Comparison of ENCODE assay signal across 8 mouse cellular contexts in genomic region chr7:4658912-4659551, GRCm38 (mm10). TPM values are rescaled to one million over a fixed set of nuclear protein-coding genes. Genes with fewer than 3 reads are reported as not detected.
DNase-seq lines count a peak whose midpoint lies in the region; ATAC-seq lines count a peak whose summit lies in the region.

TSS of gene Ppp6r1 (minus strand) at chr7:4659019.

- peak; percentile 82 for ATAC-seq in megakaryocyte progenitor cell, adult 5-6 weeks (replicated peaks; ENCODE audit: poor library complexity)

- peak; percentile 95 for DNase-seq in adipocyte (ENCODE audit: low spot score)
- peak; percentile 98 for DNase-seq in embryo, embryonic 10 days (ENCODE audit: low spot score)
- peak; percentile 94 for DNase-seq in gastrocnemius, postnatal 10 days
- peak; percentile 99 for DNase-seq in induced T-regulatory cell, adult 2 months (ENCODE audit: low read depth)
- DNase-seq in left cerebral cortex, adult 9 months (ENCODE audit: low spot score in 2 of 2), result peak; percentile 95 to 98
- DNase-seq in right cerebral cortex, postnatal 14 days, result peak; percentile 97
- DNase-seq in urinary bladder, postnatal 36 days (ENCODE audit: low spot score in 2 of 2), result peak; percentile 94 to 96

RNA-seq across cellular contexts. Expression of gene Ppp6r1, which starts in this region (rescaled TPM):
- total RNA-seq in gastrocnemius, postnatal 10 days (2021), result 10 to 100 TPM; 53.0 to 58.1 TPM
- total RNA-seq in megakaryocyte progenitor cell, adult 5-6 weeks (2015), result 99.0 and 102 TPM in 2 replicates
- 124 and 144 TPM in 2 replicates for total RNA-seq in megakaryocyte progenitor cell, adult 5-6 weeks (2017)

Comparison
In these comparisons a context has a peak if more than half of its experiments do, and no peak if none do; other contexts are left out.
1. Peak in every context shown above with its lines: DNase-seq and ATAC-seq.